Mouse (Mus musculus) left cerebral cortex, adult 11 months (tissue): ENCODE data around the gene Pdgfra.

Experiments
- DNase-seq: peaks from one replicate; pipeline ENCODE4 v3.0.0; 2022; ENCODE audit warnings: low spot score

The Pdgfra gene

GRCm38 (mm10) chr5:75152021-75152425, at the start of gene Pdgfra:
TSS of gene Pdgfra (plus strand) at chr5:75152292.
- DNase-seq = no peak

- no peak for DNase-seq
Measured at GRCm38 (mm10) chr5:75106511-75106910, 45.6 kb upstream of the Pdgfra start.

- DNase-seq = no peak
Measured at GRCm38 (mm10) chr5:75109368-75109767, 42.7 kb upstream of the Pdgfra start.

GRCm38 (mm10) chr5:75111781-75112180, 40.3 kb upstream of the Pdgfra start:
- no peak for DNase-seq

- no peak for DNase-seq
Measured at GRCm38 (mm10) chr5:75118840-75119239, 33.3 kb upstream of the Pdgfra start.

- DNase-seq = no peak
Measured at GRCm38 (mm10) chr5:75121646-75122045, 30.4 kb upstream of the Pdgfra start.

GRCm38 (mm10) chr5:75134681-75135080, 17.4 kb upstream of the Pdgfra start:
- DNase-seq = no peak

- no peak for DNase-seq
Measured at GRCm38 (mm10) chr5:75143092-75143491, 9.0 kb upstream of the Pdgfra start.

GRCm38 (mm10) chr5:75143767-75144166, 8.3 kb upstream of the Pdgfra start:
- no peak for DNase-seq

- no peak for DNase-seq
Measured at GRCm38 (mm10) chr5:75145341-75145740, 6.8 kb upstream of the Pdgfra start.

- no peak for DNase-seq
Measured at GRCm38 (mm10) chr5:75146469-75146868, 5.6 kb upstream of the Pdgfra start.

GRCm38 (mm10) chr5:75148343-75149127, 3.6 kb upstream of the Pdgfra start:
- no peak for DNase-seq

- no peak for DNase-seq
Measured at GRCm38 (mm10) chr5:75149380-75149779, 2.7 kb upstream of the Pdgfra start.

- DNase-seq = no peak
Measured at GRCm38 (mm10) chr5:75149880-75150279, 2.2 kb upstream of the Pdgfra start.

- no peak for DNase-seq
Measured at GRCm38 (mm10) chr5:75150341-75150981, 1.6 kb upstream of the Pdgfra start.

- DNase-seq = no peak
Measured at GRCm38 (mm10) chr5:75151146-75151900, 769 bp upstream of the Pdgfra start.

GRCm38 (mm10) chr5:75152791-75153625, 916 bp downstream of the Pdgfra start:
- no peak for DNase-seq

- no peak for DNase-seq
Measured at GRCm38 (mm10) chr5:75153626-75153960, 1.5 kb downstream of the Pdgfra start.

GRCm38 (mm10) chr5:75153961-75154620, 2.0 kb downstream of the Pdgfra start:
- DNase-seq = no peak

- no peak for DNase-seq
Measured at GRCm38 (mm10) chr5:75154621-75155235, 2.6 kb downstream of the Pdgfra start.

- DNase-seq = no peak
Measured at GRCm38 (mm10) chr5:75155281-75155680, 3.2 kb downstream of the Pdgfra start.
